Mouse (Mus musculus): ENCODE results near the gene Polr3c. TPM values are rescaled to one million over a fixed set of nuclear protein-coding genes. Genes with fewer than 3 reads are reported as not detected.
"Not testable (repeated sequence)": the region's sequence is repeated elsewhere in the genome, so short reads cannot be mapped to it uniquely, and the experiment has no call there.

Gene Polr3c
- total RNA-seq, 2 experiments from 2014 or later: 25.5 to 27.7 TPM

DNA sequence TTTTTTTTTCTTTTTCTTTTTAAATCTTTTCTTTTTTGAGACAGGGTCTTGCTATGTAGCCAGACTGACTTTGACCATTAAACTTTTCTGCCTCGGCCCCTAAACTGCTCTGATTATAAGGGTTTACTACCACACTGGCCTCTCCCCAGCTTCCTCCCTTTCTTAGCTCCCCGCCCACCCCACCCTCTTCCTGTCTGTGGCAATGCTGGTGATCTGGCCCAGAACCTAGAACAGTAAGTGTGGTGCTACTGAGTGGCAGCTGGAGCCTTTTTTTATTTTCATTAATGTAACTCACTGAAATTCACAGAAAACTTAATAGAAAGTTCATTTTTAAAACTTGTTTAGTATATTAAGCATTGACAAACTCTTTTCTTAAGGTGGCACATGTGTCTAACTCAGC is 11.6 kb downstream of the Polr3c start:
- no peak for DNase-seq (ENCODE audit: low spot score in 2 of 2)
- intact Hi-C loops (cut with DNase I): no loop called here

DNA sequence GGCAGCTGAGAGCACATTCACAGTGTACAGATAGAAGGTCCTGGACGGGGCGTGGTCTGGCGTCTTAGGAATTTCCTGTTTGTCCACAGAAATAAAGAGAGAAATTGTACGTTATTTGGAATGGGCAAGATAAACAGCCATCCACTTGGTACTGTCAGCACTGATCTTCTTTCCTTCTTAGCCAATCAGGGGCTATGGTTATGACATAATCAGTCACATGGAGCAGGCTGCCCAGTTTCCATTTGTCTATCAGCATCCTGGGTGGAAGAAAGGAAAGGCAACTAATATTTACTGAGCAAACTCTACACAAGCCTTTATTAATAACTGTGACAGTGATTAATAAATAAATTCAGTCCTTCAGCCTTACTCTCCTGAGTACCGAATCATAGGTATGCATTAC is 13.1 kb downstream of the Polr3c start:
- intact Hi-C loops (cut with DNase I): no loop called here
- DNase-seq (ENCODE audit: low spot score in 2 of 2): no peak

DNA sequence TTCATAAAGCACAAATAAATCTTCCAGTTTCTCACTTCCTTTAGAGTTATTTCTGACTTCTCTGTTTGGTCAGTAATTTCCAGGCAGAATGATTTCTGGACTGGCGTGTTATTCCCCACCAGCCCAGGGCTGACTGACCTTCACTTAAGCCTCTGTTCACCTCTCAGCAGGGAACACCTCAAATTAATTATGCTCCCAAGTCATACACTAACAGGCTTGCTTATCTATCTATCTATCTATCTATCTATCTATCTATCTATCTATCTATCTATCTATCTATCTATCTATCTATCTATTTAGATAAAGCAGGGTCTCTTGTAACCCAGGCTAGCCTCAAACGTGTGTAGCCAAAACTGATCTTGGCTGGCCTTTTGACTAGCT is 18.8 kb downstream of the Polr3c start:
- DNase-seq (ENCODE audit: low spot score in 2 of 2): no peak
- intact Hi-C loops (cut with DNase I): loop anchor here (5.0 kb wide), 1 partner anchor 161 kb away; no protein-coding TSS in a partner anchor

DNA sequence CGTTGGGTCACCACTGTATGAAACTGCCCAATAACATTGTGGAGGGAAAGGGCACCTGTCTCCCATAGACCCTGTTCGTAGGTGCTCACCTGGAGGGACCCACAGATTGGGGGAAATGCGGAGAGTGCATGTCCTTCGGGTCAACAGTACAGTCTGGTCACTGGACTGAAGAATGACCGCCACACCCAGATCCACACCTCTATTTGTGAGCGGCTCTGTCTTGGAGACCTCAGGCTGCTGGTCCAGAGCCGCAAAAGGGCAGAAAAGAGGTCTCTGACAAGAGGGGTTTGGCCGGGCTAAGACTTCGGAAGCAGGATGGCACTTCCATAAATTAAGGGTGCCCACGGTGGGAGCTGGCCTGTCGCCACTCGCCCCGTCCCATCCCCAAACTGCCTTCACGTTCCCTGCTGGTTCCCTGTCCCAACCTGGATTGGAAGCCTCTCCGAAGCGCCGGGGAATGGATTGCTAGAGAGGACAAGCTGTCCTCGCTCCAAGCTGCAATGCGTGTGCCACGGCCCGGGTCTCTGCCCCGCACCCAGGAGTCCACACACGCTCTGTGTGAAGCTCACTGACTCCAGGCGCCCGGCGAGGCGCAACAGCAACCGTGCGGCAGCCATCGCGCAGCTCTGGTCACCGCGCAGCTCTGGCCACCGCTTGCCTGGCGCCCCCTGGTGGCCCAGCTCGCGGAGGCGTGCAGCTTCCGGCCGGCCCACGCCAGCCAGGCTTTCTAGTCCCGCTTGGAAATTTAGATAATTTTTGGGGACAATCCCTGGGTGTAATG is 19.3 kb downstream of the Polr3c start, which contains the start of gene Nudt17:
Nudt17 (minus strand) TSS at position 660 of the 781 bp plus-strand sequence.
- intact Hi-C loops (cut with DNase I): loop anchor here (5.0 kb wide), 1 partner anchor 161 kb away; no protein-coding TSS in a partner anchor

DNA sequence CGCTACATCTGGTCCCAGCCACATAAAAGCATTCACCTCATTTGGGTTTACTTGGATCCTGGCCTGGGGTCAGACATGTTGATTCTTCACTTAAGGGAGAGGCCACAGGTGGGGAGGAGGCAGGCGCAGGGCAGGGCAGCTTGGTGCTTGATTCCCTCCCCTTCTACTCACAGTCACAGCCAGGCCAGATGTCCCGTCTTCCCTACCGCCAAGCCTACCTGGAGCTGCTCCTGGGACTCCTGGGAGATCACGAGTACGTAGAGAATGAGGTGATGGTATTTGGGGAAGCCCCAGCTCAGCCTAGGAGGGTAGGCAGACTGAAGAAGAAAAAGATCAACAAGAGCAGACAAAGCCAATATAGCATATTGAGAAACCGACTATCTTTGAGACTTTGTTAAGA is 20.4 kb downstream of the Polr3c start:
- DNase-seq (ENCODE audit: low spot score in 2 of 2): no peak
- intact Hi-C loops (cut with DNase I): loop anchor here (5.0 kb wide), 1 partner anchor 160 kb away; no protein-coding TSS in a partner anchor

More for the DNA sequence above, 19.3 kb downstream of the Polr3c start, which contains the start of gene Nudt17:
- peak; percentile 79 to 84 for DNase-seq (ENCODE audit: low spot score in 2 of 2)

DNA sequence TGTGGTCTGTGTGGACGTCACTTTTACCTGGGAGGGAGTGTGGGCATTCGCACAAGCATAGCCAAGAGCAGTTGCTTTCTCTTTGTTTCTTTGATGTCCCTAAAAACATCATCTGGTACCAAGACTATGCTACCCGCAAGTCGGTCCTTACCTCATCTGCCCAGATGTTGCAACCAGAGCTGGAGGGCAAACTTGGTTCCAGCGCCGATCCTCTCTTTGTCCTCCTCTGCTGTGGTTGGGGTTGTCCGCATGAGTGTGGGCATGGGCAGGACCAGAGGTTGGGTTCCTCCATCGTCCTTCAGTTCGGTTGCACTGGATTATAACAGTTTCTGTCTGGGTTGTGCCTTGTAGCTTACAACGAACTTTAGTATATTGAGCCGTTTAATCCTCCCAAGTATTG is 21.2 kb downstream of the Polr3c start:
- intact Hi-C loops (cut with DNase I): loop anchor here (5.0 kb wide), 1 partner anchor 159 kb away; no protein-coding TSS in a partner anchor

DNA sequence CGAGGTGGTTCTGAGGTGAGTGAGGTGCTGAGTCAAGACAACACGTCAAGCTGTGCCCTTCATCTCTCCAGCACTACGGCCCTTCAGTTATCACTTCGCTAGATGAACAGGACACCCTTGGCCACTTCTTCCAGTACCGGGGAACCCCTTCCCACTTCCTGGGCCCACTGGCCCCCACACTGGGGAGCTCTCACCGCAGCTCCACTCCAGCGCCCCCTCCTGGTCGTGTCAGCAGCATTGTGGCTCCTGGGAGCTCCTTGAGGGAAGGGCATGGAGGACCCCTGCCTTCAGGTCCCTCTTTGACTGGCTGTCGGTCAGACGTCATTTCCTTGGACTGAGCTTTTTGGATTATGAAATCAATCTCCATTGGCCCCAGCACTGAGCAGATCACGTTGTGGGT is 22.6 kb downstream of the Polr3c start:
- intact Hi-C loops (cut with DNase I): loop anchor here (5.0 kb wide), 1 partner anchor 157 kb away; no protein-coding TSS in a partner anchor
- DNase-seq (ENCODE audit: low spot score in 2 of 2): no peak

More for the DNA sequence above, 21.2 kb downstream of the Polr3c start:
- DNase-seq (ENCODE audit: low spot score in 2 of 2): no peak

DNA sequence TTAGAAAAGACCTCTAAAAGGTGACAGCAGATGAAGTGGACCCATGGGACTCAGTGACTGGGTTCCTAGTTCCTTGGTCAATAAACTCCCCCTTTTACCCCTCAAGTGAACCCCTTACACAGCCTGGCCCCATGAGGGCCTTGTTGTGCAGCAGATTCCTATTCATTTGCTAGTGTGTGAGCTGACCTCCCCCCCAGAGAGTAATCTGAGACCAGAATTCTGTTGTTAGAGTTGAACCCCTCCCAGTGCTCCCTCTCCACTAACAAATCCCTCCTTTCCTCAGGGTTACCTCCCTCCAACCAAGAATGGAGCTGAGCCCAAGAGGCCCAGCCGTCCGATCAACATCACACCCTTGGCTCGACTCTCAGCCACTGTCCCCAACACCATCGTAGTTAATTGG is 26.4 kb downstream of the Polr3c start:
- intact Hi-C loops (cut with DNase I): no loop called here

DNA sequence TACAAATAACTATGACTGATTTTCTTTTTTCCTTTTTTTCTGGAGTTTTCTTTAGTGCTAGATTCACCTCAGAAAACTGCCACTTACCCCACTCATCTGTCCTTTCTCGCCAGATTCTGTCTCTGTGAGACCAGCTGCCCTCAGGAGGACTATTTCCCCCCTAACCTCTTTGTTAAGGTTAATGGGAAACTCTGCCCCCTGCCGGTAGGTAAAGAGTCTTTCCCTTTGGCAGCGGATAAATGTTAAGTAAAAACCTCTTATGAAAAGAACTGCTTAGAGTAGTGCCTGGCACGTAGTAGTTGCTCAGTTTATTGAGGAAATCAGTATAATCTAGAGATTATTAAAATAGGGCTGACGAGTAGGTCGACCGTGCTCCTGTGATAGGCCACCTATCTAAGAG is 27.1 kb downstream of the Polr3c start:
- no peak for DNase-seq (ENCODE audit: low spot score in 2 of 2)
- intact Hi-C loops (cut with DNase I): no loop called here

More for the DNA sequence above, 26.4 kb downstream of the Polr3c start:
- DNase-seq (ENCODE audit: low spot score in 2 of 2): no peak

DNA sequence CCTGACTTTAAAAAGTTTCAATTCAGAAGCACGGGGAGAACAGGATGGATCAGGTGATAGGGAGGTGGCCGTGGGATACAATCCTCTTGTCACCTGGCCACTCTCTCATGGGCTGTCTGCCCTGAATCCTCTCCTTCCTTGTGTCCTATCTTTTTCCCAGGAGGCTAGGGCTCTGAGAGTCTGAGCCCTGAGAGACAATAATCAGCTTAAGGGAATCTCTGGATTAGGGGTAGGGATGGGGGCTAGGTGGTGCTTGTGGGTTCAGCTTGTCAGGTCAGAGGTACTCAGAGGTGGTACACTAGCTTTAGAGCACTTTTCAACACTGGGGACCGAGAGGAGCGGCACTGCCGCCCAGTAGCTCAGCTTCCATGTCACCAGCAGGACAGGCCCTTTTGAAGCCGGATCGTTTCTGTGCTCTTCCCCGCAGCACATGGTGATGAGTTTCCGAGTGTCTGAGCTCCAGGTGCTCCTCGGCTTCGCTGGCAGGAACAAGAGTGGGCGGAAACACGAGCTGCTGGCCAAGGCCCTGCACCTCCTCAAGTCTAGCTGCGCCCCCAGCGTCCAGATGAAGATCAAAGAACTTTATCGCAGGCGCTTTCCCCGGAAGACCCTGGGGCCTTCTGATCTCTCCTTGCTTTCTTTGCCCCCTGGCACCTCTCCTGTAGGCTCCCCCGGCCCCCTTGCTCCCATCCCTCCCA is 28.3 kb downstream of the Polr3c start:
- DNase-seq (ENCODE audit: low spot score in 2 of 2): no peak
- intact Hi-C loops (cut with DNase I): no loop called here

DNA sequence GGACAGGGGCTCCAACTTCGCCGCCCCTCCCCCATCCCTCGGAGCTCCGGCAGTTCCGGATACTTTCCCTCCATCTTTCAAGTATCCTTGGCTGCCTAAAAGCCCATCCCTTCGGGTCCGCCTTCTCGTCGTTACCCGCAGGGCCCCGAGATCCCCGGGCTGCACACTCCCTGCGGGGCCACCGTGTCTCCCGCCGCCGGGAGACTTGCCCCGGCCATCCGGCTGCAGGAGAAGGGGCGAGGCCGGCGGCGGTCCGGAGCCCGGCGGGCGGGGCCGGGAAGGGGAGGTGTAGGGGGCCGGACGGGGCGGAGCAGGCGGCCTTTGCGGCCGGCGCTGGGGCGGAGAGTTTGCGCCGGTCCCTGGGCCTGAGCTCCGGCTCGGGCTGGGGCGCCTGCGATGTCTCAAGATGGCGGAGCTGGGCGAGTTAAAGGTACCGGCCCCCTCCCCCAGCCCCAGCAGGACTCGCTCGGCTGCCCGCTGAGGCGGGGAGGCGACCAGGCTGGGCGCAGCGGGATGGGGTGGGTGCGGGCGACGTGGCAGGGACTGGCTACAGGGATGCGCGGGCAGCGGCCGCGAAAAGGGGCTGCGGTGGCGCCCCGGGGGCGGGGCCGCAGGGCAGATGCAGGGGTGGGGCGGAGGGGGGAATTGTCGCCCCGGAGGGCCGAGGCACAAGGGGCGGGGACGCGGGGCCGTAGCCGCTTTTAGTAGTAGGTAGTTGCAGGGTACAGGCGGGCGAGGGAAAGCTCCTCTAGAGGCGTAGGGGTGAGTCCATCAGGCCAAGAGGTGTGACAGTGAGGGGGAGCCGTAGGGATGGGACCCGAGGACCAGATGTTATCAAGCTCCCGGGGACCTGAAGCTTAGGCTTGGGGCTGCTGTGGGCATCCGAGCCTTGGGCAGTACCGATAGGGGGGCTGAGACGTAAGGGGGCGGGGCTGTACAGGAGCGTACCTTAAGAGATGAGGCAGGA is 30.4 kb downstream of the Polr3c start:
- intact Hi-C loops (cut with DNase I): no loop called here

DNA sequence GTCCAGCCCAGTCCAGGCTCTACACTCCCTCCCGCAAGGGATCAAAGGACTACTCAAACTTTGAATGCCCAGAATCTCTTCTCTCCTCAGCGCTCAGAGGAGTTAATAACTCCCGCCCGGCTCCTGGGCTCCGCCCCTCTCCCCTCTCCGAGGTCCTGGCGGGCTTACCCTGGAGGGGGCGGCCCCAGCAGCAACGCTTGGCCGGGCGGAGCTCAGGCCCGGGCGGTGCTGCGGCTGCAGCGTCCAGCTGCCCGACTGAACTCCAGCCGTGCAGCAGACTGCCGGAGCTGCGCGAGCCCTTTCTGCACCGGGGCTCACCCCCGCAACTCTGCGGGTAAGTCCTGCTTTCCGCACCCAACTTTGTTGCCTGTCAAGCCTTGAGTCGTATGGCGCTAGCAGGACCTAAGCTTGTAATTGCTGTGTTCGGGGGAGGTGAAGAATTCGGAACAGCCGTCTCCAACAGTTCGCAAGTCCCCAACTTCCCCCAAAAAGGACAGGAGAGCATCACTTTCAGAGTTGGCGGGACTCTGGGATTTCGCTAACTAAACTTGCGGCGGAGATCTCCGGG is 31.1 kb downstream of the Polr3c start, which contains the start of gene Pias3:
Pias3 (plus strand) TSS at position 187 of the 568 bp plus-strand sequence.
- DNase-seq (ENCODE audit: low spot score in 2 of 2): peak in 1 of 2 experiments; percentile 58
- intact Hi-C loops (cut with DNase I): no loop called here

More for the DNA sequence above, 30.4 kb downstream of the Polr3c start:
- peak; percentile 68 to 73 for DNase-seq (ENCODE audit: low spot score in 2 of 2)

DNA sequence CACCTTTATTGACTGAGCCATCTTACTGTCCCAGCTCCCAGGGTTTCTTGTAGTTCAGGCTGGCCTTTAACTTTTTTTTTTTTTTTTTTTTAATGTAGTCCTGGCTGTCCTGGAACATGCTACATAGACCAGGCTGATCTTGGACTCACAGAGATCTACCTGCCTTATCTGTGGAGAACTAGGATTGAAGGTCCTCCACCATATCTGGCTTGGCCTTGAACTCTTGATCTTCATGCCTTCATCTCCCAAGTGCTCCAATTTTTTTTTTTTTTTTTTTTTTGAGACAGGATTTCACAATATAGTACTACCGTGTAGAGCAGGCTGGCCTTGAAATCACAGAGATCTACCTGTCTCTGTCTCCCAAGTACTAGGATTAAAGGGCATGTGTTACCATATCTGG is 33.8 kb downstream of the Polr3c start:
- DNase-seq (ENCODE audit: low spot score in 2 of 2): no peak
- intact Hi-C loops (cut with DNase I): no loop called here

DNA sequence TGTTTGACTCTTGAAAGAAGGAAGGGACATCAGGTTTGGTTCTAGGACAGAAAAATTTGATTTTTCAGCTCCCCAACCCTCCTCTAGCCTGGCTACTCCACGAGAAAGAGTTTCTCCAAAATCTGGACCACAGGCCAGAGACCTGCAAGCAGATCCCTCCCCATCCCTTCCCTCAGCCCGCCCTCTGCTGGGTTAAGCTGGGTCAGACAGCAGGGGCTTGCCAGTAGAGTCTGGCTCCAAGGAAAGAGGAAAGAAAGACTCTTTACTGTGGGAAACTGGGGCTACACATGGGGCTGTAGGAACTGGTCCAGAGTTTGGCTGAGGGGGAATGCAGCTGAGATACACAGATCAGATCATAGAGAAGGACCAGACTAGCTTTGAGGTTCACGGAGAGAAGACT is 34.9 kb downstream of the Polr3c start:
- intact Hi-C loops (cut with DNase I): no loop called here
- DNase-seq (ENCODE audit: low spot score in 2 of 2): no peak

DNA sequence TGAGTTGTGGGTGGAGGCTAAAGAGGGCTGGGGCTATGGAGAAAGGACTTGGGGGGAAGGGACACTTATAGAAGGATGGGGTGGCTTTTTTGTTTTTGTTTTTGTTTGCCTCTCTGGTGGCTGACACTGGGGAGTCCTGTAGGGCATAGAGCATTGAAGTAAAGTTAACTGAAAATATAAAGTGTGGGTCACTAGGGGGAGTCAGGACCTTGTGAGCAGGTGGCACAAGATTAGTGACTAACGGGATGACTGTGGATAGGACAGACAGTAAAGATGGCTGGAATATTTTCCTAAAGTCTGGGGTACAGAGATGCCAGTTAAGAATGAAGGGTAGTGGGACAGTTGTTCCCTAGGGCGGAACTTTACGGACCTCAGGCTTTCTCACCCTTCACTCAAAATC is 37.1 kb downstream of the Polr3c start:
- DNase-seq (ENCODE audit: low spot score in 2 of 2): no peak
- intact Hi-C loops (cut with DNase I): no loop called here

DNA sequence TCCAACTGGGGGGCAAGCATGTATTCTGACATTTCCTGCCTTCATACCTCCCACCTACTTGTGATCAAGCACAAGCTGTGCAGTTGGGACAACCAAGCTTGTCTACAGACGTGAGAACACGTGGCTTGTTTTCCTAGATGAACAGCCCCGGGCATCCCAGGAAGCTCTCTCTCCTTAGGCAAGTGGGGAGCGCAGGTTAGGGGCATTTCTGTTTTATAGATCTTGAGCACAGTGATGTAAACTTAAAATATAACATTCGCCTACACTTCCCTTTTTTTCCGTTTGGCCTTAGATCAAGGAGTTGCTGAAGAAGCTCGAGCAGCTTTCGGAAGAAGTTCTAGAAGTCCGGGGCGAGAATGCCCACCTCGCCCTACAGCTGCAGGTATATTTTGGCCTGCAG is 38.6 kb downstream of the Polr3c start:
- DNase-seq (ENCODE audit: low spot score in 2 of 2): no peak
- intact Hi-C loops (cut with DNase I): no loop called here

DNA sequence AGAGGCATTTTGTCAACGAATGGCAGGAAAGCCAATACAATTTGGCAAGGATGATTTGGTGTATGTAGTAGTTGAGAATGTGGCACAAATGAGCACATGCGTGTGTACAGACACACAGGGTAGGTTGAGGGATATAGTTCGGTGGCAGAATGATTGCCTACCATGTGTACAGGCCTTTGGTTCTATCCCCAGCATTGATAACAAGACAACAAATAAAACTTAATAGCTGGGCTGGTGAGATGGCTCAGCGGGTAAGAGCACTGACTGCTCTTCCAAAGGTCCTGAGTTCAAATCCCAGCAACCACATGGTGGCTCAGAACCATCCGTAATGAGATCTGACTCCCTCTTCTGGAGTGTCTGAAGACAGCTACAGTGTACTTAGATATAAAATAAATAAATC is 41.4 kb downstream of the Polr3c start:
- DNase-seq (ENCODE audit: low spot score in 2 of 2): not testable (repeated sequence)

DNA sequence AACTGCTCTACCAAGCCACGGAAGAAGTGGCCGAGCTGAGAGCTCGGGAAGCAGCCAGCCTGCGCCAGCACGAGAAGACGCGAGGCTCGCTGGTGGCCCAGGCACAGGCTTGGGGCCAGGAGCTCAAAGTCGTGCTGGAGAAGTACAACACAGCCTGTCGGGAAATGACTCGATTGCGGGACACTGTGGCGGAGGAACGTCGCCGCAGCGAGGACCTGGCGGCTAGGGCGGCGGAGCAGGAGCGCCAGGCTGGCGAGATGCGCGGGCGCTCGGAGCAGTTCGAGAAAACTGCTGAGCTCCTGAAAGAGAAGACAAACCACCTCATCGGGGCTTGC is 42.6 kb downstream of the Polr3c start:
- intact Hi-C loops (cut with DNase I): no loop called here
- DNase-seq (ENCODE audit: low spot score in 2 of 2): no peak

More for the DNA sequence above, 41.4 kb downstream of the Polr3c start:
- intact Hi-C loops (cut with DNase I): not testable (repeated sequence)

All from left cerebral cortex, postnatal 14 days (tissue).